Mouse (Mus musculus): ENCODE measurements around the gene Dhx40.

DNA sequence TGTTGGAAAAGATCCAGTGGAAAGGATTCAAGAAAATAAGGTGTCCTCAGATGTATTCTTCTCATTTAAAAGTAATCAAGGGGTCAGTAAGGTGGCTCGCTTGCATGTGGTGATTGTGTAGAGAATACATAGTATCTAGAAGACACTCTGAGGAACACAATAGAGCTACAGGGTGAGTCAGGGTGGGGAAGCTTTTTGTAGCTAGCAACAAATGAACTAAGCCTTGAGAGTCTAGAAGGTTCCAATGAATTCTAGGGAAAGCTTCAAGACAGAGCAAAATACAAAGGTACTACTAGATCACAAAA, 3.7 kb upstream of the Dhx40 start:
- TF ChIP-seq CTCF (IDR thresholded peaks at IDR 0.05; ENCODE audit: insufficient read depth, low read length) (no peak), POLR2A (IDR thresholded peaks at IDR 0.05; ENCODE audit: borderline replicate concordance, extremely low read depth, low read depth, low read length) (no peak)
